Mouse (Mus musculus) thymus, adult 2 months (tissue): ENCODE measurements around the gene Serpina7. TPM values are rescaled to one million over a fixed set of nuclear protein-coding genes. Genes with fewer than 3 reads are reported as not detected.

Experiments used
- DNase-seq: peaks from one replicate; pipeline ENCODE4 v3.0.0; 2021
- H3K27ac ChIP-seq: fragments of 200-500 bp; 2 replicates; pipeline ENCODE4 v1.5.1; 2012; ENCODE audit warnings: low read length, control low read depth; ENCODE audit not compliant: control insufficient read depth, insufficient read depth
- H3K27me3 ChIP-seq: fragments of 200-500 bp; 2 replicates; pipeline ENCODE4 v1.6.1; 2012; ENCODE audit warnings: mild to moderate bottlenecking, low read length, moderate library complexity, mixed read lengths; ENCODE audit not compliant: control insufficient read depth, insufficient read depth
- H3K36me3 ChIP-seq: fragments of 200-500 bp; 2 replicates; pipeline ENCODE4 v1.6.1; 2012; ENCODE audit warnings: mild to moderate bottlenecking, low read length, moderate library complexity; ENCODE audit not compliant: control insufficient read depth, insufficient read depth
- H3K4me1 ChIP-seq: fragments of 200-500 bp; replicated peaks from 2 replicates; pipeline ENCODE4 v1.6.1; 2012; ENCODE audit warnings: low read length; ENCODE audit not compliant: control insufficient read depth, insufficient read depth
- H3K4me3 ChIP-seq: fragments of 200-500 bp; 2 replicates; pipeline ENCODE4 v1.5.1; 2012; ENCODE audit warnings: mild to moderate bottlenecking, low read length, control low read depth, moderate library complexity; ENCODE audit not compliant: control insufficient read depth, insufficient read depth
- CTCF ChIP-seq: fragments of 200-500 bp; IDR thresholded peaks from 2 replicates; pipeline ENCODE4 v1.5.1; 2012; ENCODE audit warnings: mild to moderate bottlenecking, control low read depth, low read length, moderate library complexity, borderline replicate concordance; ENCODE audit not compliant: control insufficient read depth, poor library complexity, insufficient read depth; ENCODE audit errors: extremely low read depth
- POLR2A ChIP-seq: fragments of 200-500 bp; IDR thresholded peaks from 2 replicates; pipeline ENCODE4 v1.6.1; 2012; ENCODE audit warnings: mild to moderate bottlenecking, low read length, control low read depth, moderate library complexity; ENCODE audit not compliant: control insufficient read depth, poor library complexity, insufficient read depth; ENCODE audit errors: extremely low read depth
- WGBS: fragments of 180-500 bp; shearing (Covaris S2); methylation state at CpG from one replicate; pipeline ENCODE4 v1.1.7; 2018; 5-methylcytosine and 5-hydroxymethylcytosine counted together
- polyA plus RNA-seq: library from polyadenylated mRNA; depleted of rRNA; stranded (reverse); fragments of >200 nt; gene quantifications from 2 replicates; pipeline ENCODE4 v1.2.3, GENCODE M21; 2012; rRNA removed

Gene Serpina7
- polyA plus RNA-seq, 1 experiment = 0.94 TPM

DNA sequence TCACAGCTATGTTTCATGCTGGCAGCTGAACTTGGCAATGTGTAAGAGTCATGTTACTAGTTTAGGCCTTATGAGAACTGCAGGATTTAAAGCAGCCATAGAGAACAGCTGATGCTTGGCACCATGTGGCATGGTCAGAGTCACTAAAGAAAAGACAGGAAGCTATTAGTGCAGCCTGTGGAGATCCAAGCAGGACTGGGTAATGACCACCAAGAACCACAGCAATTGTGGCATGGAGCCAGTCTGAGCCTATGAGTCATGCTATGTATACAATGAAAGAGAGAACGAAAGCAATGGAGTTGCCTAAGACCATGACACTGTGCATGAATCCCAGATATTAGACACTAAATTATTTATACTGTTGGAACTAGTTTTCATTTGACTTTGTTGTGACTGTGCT lies 33.1 kb downstream of the Serpina7 start:
- DNase-seq = no peak
- 68% methylated on average over 1 of the region's 1 CpGs for WGBS
- Histone ChIP-seq H3K4me3 (no peak overlapping the region), H3K27ac (no peak overlapping the region), H3K36me3 (no peaks in the 10 kb centered on the region), H3K4me1 (no peaks in the 10 kb centered on the region), H3K27me3 (no peaks in the 10 kb centered on the region)
- TF ChIP-seq CTCF = no peak
- TF ChIP-seq POLR2A = no peak

DNA sequence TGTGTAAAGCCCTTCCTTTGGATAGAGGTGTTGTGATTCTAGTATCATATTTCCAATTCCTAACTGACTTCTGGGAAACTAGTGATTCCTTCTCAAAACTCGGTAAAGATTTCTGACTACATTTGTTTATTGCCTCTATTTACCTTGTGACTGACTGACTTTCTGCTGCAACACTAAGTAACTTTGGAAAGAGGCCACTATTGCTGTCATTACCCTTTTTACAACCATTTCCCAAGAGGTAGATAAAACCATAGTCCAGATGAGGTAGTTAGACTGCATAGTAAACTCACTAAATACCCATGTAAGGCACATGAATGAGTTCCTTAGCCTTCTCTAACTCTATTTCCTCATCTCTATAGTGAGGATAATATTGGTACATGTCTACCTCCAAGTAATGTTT lies 43.9 kb downstream of the Serpina7 start:
- no peaks in the 10 kb centered on the region for H3K36me3 ChIP-seq
- 81% methylated on average over 1 of the region's 1 CpGs for WGBS
- no peak overlapping the region for H3K27ac ChIP-seq
- TF ChIP-seq POLR2A (no peak), CTCF (no peak)
- no peaks in the 10 kb centered on the region for H3K27me3 ChIP-seq
- H3K4me1 ChIP-seq = no peaks in the 10 kb centered on the region
- no peak for DNase-seq
- H3K4me3 ChIP-seq = no peak overlapping the region

GRCm38 (mm10) chrX:139039314-139039713 lies 45.7 kb downstream of the Serpina7 start:
- WGBS = 65% methylated on average over 2 of the region's 2 CpGs
- no peaks in the 10 kb centered on the region for H3K36me3 ChIP-seq
- TF ChIP-seq POLR2A = no peak
- no peak for TF ChIP-seq CTCF

GRCm38 (mm10) chrX:139037666-139038065 lies 47.4 kb downstream of the Serpina7 start:
- TF ChIP-seq POLR2A = no peak
- TF ChIP-seq CTCF = no peak
- WGBS = 92% methylated on average over 1 of the region's 1 CpGs
- no peak overlapping the region for H3K4me3 ChIP-seq
- H3K27me3 ChIP-seq = no peaks in the 10 kb centered on the region
- H3K27ac ChIP-seq = no peak overlapping the region
- no peak for DNase-seq
- no peaks in the 10 kb centered on the region for H3K4me1 ChIP-seq
- no peaks in the 10 kb centered on the region for H3K36me3 ChIP-seq

More at GRCm38 (mm10) chrX:139039314-139039713, 45.7 kb downstream of the Serpina7 start:
- H3K4me3 ChIP-seq = no peak overlapping the region
- H3K27me3 ChIP-seq = no peaks in the 10 kb centered on the region
- no peaks in the 10 kb centered on the region for H3K4me1 ChIP-seq
- no peak overlapping the region for H3K27ac ChIP-seq
- no peak for DNase-seq

Other genes with a start within 250 kb of the Serpina7 start
- gene Nrk, start 170.8 kb downstream of the Serpina7 start, polyA plus RNA-seq = 0.04 and 0.05 TPM in 2 replicates
- not detected in 2 replicates for gene 4930513O06Rik, start 1.0 kb upstream of the Serpina7 start, polyA plus RNA-seq
- gene 4933428M09Rik, start 94.0 kb upstream of the Serpina7 start, polyA plus RNA-seq = not detected in 2 replicates
- 0.07 and 0.23 TPM in 2 replicates for gene Mum1l1, start 124.8 kb upstream of the Serpina7 start, polyA plus RNA-seq
- not detected in 2 replicates for gene Trap1a, start 248.4 kb upstream of the Serpina7 start, polyA plus RNA-seq